Mouse (Mus musculus) heart, embryonic 14.5 days (tissue): ENCODE data around the gene Gpr160. TPM values are rescaled to one million over a fixed set of nuclear protein-coding genes. Genes with fewer than 3 reads are reported as not detected.

Experiments
- ATAC-seq: fragments of 200-750 bp; cut with Nextera tagmentation; 2 replicates; pipeline ENCODE4 v1.8.0; 2017; ENCODE audit warnings: low read depth, moderate TSS enrichment; ENCODE audit not compliant: insufficient number of reproducible peaks, insufficient read depth, low FRiP score
- H3K27ac ChIP-seq, 2 experiments: fragments of 200-500 bp in 1 of 2; fragments of 300-500 bp in 1 of 2; sonication (generic) in 1 of 2; replicated peaks in 1 of 2; 2 replicates each; pipeline ENCODE4 v1.5.1; 2012 to 2014; ENCODE audit warnings: low read depth in 2 of 2, low read length in 2 of 2, control low read depth in 1 of 2, mild to moderate bottlenecking in 1 of 2, mixed read lengths in 1 of 2; ENCODE audit not compliant: control insufficient read depth in 1 of 2, insufficient read depth in 1 of 2
- H3K27me3 ChIP-seq: fragments of 300-500 bp; sonication (generic); 2 replicates; pipeline ENCODE4 v1.6.1; 2014; ENCODE audit warnings: mild to moderate bottlenecking, low read length, control low read depth; ENCODE audit not compliant: control insufficient read depth, insufficient read depth
- H3K36me3 ChIP-seq: fragments of 300-500 bp; sonication (generic); 2 replicates; pipeline ENCODE4 v1.6.1; 2014; ENCODE audit warnings: mild to moderate bottlenecking, control low read depth, low read length, mixed read lengths; ENCODE audit not compliant: control insufficient read depth, insufficient read depth
- H3K4me1 ChIP-seq, 2 experiments: fragments of 200-500 bp in 1 of 2; fragments of 300-500 bp in 1 of 2; sonication (generic) in 1 of 2; 2 replicates each; pipeline ENCODE4 v1.6.1; 2012 to 2014; ENCODE audit warnings: low read length in 2 of 2, control low read depth in 1 of 2, mixed read lengths in 1 of 2; ENCODE audit not compliant: control insufficient read depth in 2 of 2, insufficient read depth in 2 of 2
- H3K4me2 ChIP-seq: fragments of 300-500 bp; sonication (generic); 2 replicates; pipeline ENCODE4 v1.6.1; 2014; ENCODE audit warnings: mild to moderate bottlenecking, low read length
- H3K4me3 ChIP-seq, 2 experiments: fragments of 200-500 bp in 1 of 2; fragments of 300-500 bp in 1 of 2; sonication (generic) in 1 of 2; 2 replicates each; pipeline ENCODE4 v1.5.1; 2012 to 2014; ENCODE audit warnings: low read length in 2 of 2, mild to moderate bottlenecking in 2 of 2, control low read depth in 1 of 2, low read depth in 1 of 2, moderate library complexity in 1 of 2; ENCODE audit not compliant: control insufficient read depth in 1 of 2, insufficient read depth in 1 of 2
- H3K9ac ChIP-seq: fragments of 300-500 bp; sonication (generic); 2 replicates; pipeline ENCODE4 v1.6.1; 2014; ENCODE audit warnings: mild to moderate bottlenecking, low read length
- H3K9me3 ChIP-seq: fragments of 300-500 bp; sonication (generic); 2 replicates; pipeline ENCODE4 v1.6.1; 2016; ENCODE audit warnings: low read length, control low read depth; ENCODE audit not compliant: control insufficient read depth
- WGBS: fragments of 180-500 bp; shearing (Covaris S2); extraction: QIAGEN DNeasy Blood & Tissue Kit; methylation state at CpG from one replicate; pipeline ENCODE4 v1.1.7; 2014; 5-methylcytosine and 5-hydroxymethylcytosine counted together
- polyA plus RNA-seq: library from polyadenylated mRNA; unstranded; fragments of >200 nt; fragmentation: Nextera tagmentation; extraction: Ambion mirVana; gene quantifications from 2 replicates; pipeline ENCODE4 v1.2.1, GENCODE M21; 2014

The Gpr160 gene
- polyA plus RNA-seq, 1 experiment from 2014 or later = 1.6 TPM

GRCm38 (mm10) chr3:30904658-30905057 is 48.9 kb downstream of the Gpr160 start:
- H3K9ac ChIP-seq = no peak overlapping the region
- WGBS = 77% methylated on average over 1 of the region's 1 CpGs
- no peaks in the 10 kb centered on the region for H3K4me1 ChIP-seq
- no peaks in the 10 kb centered on the region for H3K9me3 ChIP-seq
- no peak overlapping the region for H3K4me2 ChIP-seq
- H3K27me3 ChIP-seq = no peaks in the 10 kb centered on the region
- H3K4me3 ChIP-seq = no peak overlapping the region
- no peak overlapping the region for H3K27ac ChIP-seq
- ATAC-seq = no peak
- H3K36me3 ChIP-seq = peaks cover 68% of the 10 kb centered on the region

- Histone ChIP-seq H3K4me3 (no peak overlapping the region), H3K36me3 (peaks cover 82% of the 10 kb centered on the region), H3K4me1 (no peaks in the 10 kb centered on the region), H3K27me3 (no peaks in the 10 kb centered on the region), H3K9ac (no peak overlapping the region), H3K4me2 (no peak overlapping the region), H3K9me3 (no peaks in the 10 kb centered on the region), H3K27ac (no peak overlapping the region)
- 62% methylated on average over 4 of the region's 4 CpGs for WGBS
- ATAC-seq = no peak
Observed at GRCm38 (mm10) chr3:30917160-30917559, 61.4 kb downstream of the Gpr160 start.

- H3K4me1 ChIP-seq = no peaks in the 10 kb centered on the region
- no peak overlapping the region for H3K4me3 ChIP-seq
- no peak overlapping the region for H3K4me2 ChIP-seq
- WGBS = 88% methylated on average over 3 of the region's 3 CpGs
- H3K36me3 ChIP-seq = peaks cover 47% of the 10 kb centered on the region
- no peaks in the 10 kb centered on the region for H3K9me3 ChIP-seq
- H3K27ac ChIP-seq = no peak overlapping the region
- H3K9ac ChIP-seq = no peak overlapping the region
- H3K27me3 ChIP-seq = no peaks in the 10 kb centered on the region
- ATAC-seq = no peak
Observed at GRCm38 (mm10) chr3:30927664-30928063, 71.9 kb downstream of the Gpr160 start.

GRCm38 (mm10) chr3:30929828-30930227 is 74.1 kb downstream of the Gpr160 start:
- H3K4me1 ChIP-seq = no peaks in the 10 kb centered on the region

GRCm38 (mm10) chr3:30934384-30934783 is 78.6 kb downstream of the Gpr160 start:
- no peak overlapping the region for H3K4me3 ChIP-seq
- H3K36me3 ChIP-seq = peaks cover 62% of the 10 kb centered on the region
- no peaks in the 10 kb centered on the region for H3K9me3 ChIP-seq
- H3K4me1 ChIP-seq = peaks cover 0 to 4% of the 10 kb centered on the region in 2 experiments; a peak in 1 of 4 replicates
- H3K9ac ChIP-seq = no peak overlapping the region
- no peaks in the 10 kb centered on the region for H3K27me3 ChIP-seq
- H3K4me2 ChIP-seq = no peak overlapping the region
- ATAC-seq = no peak
- H3K27ac ChIP-seq = no peak overlapping the region

More at GRCm38 (mm10) chr3:30929828-30930227, 74.1 kb downstream of the Gpr160 start:
- no peaks in the 10 kb centered on the region for H3K9me3 ChIP-seq
- H3K27me3 ChIP-seq = no peaks in the 10 kb centered on the region
- no peak overlapping the region for H3K4me3 ChIP-seq
- WGBS = 58% methylated on average over 3 of the region's 3 CpGs
- H3K36me3 ChIP-seq = peaks cover 47% of the 10 kb centered on the region
- H3K4me2 ChIP-seq = no peak overlapping the region
- H3K27ac ChIP-seq = no peak overlapping the region
- no peak overlapping the region for H3K9ac ChIP-seq
- ATAC-seq = no peak

Other genes with a start within 250 kb of the Gpr160 start
- gene Lrriq4, start 211.4 kb upstream of the Gpr160 start, polyA plus RNA-seq = 0.11 TPM in 1 of 2 replicates, not detected in the other
- gene Lrrc34, start 208.1 kb upstream of the Gpr160 start, polyA plus RNA-seq = 0.27 and 0.68 TPM in 2 replicates
- not detected in 2 replicates for gene Lrrc31, start 156.1 kb upstream of the Gpr160 start, polyA plus RNA-seq
- not detected in 2 replicates for gene Samd7, start 109.7 kb upstream of the Gpr160 start, polyA plus RNA-seq
- 68.7 and 72.3 TPM in 2 replicates for gene Sec62, start 63.1 kb upstream of the Gpr160 start, polyA plus RNA-seq
- gene Phc3, start 113.5 kb downstream of the Gpr160 start, polyA plus RNA-seq = 6.6 and 7.2 TPM in 2 replicates
- 18.4 and 21.1 TPM in 2 replicates for gene Prkci, start 139.8 kb downstream of the Gpr160 start, polyA plus RNA-seq
- 16.7 and 19.0 TPM in 2 replicates for gene Skil, start 239.1 kb downstream of the Gpr160 start, polyA plus RNA-seq